Mouse (Mus musculus) stomach, embryonic 16.5 days (tissue): ENCODE measurements around the gene Mndal. TPM values are rescaled to one million over a fixed set of nuclear protein-coding genes. Genes with fewer than 3 reads are reported as not detected.
"Not testable (repeated sequence)": the region's sequence is repeated elsewhere in the genome, so short reads cannot be mapped to it uniquely, and the experiment has no call there.

ENCODE experiments used
- ATAC-seq: fragments of 200-750 bp; cut with Nextera tagmentation; 2 replicates; pipeline ENCODE4 v1.8.0; 2017; ENCODE audit warnings: moderate number of reproducible peaks, moderate TSS enrichment; ENCODE audit not compliant: insufficient read depth, low FRiP score
- H3K27ac ChIP-seq: fragments of 300-500 bp; sonication (generic); 2 replicates; pipeline ENCODE4 v1.5.1; 2014; ENCODE audit warnings: low read length
- H3K27me3 ChIP-seq: fragments of 300-500 bp; sonication (generic); 2 replicates; pipeline ENCODE4 v1.6.1; 2014; ENCODE audit warnings: low read length, control low read depth, mixed read lengths; ENCODE audit not compliant: control insufficient read depth, insufficient read depth
- H3K36me3 ChIP-seq: fragments of 300-500 bp; sonication (generic); 2 replicates; pipeline ENCODE4 v1.6.1; 2014; ENCODE audit warnings: low read length; ENCODE audit not compliant: control insufficient read depth, insufficient read depth
- H3K4me1 ChIP-seq: fragments of 300-500 bp; sonication (generic); 2 replicates; pipeline ENCODE4 v1.6.1; 2014; ENCODE audit warnings: low read length, control low read depth, mixed read lengths; ENCODE audit not compliant: control insufficient read depth, insufficient read depth
- H3K4me2 ChIP-seq: fragments of 300-500 bp; sonication (generic); 2 replicates; pipeline ENCODE4 v1.6.1; 2014; ENCODE audit warnings: low read depth, low read length, mixed read lengths
- H3K4me3 ChIP-seq: fragments of 300-500 bp; sonication (generic); replicated peaks from 2 replicates; pipeline ENCODE4 v1.5.1; 2014; ENCODE audit warnings: mild to moderate bottlenecking, low read length
- H3K9ac ChIP-seq: fragments of 300-500 bp; sonication (generic); 2 replicates; pipeline ENCODE4 v1.6.1; 2014; ENCODE audit warnings: low read length
- H3K9me3 ChIP-seq: fragments of 300-500 bp; sonication (generic); replicated peaks from 2 replicates; pipeline ENCODE4 v1.6.1; 2016; ENCODE audit warnings: low read length, control low read depth; ENCODE audit not compliant: control insufficient read depth
- WGBS: fragments of 180-500 bp; shearing (Covaris S2); extraction: QIAGEN DNeasy Blood & Tissue Kit; methylation state at CpG from one replicate; pipeline ENCODE4 v1.1.7; 2014; 5-methylcytosine and 5-hydroxymethylcytosine counted together
- polyA plus RNA-seq: library from polyadenylated mRNA; unstranded; fragments of >200 nt; fragmentation: Nextera tagmentation; extraction: Ambion mirVana; gene quantifications from 2 replicates; pipeline ENCODE4 v1.2.1, GENCODE M21; 2015

The Mndal gene
- polyA plus RNA-seq, 1 experiment from 2014 or later, result 5.4 TPM

DNA sequence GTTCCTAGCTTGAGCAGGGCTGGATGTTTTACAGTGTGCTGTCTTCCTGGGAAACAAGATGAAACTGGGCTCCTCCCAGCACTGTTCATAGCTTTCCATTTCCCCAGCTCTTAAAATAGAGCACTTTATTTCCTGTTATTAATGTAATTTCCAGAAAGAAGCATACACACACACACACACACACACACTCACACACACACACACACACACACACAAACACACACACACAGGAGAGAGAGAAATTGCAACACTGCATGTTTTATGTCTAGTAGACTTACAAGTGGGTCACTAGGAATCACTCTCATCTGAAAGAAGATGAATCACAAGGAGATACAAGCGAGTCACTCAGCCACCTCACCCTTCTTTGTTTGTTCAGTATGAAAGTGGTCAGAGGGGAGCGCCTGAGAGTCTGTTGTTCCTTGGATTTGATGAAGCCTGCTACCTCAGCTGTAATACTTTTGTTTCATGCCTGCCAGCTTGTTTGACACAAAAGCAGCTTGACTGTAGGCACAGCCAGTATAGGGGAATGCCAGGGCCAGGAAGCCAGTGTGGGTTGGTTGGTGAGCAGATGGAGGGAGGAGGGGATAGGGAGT, 139.5 kb downstream of the Mndal start:
- not testable (repeated sequence) for ATAC-seq, H3K4me1 ChIP-seq, H3K27me3 ChIP-seq, H3K36me3 ChIP-seq, H3K4me2 ChIP-seq, H3K9ac ChIP-seq, H3K27ac ChIP-seq, H3K9me3 ChIP-seq, H3K4me3 ChIP-seq
- 52% methylated on average over 2 of the region's 2 CpGs for WGBS

DNA sequence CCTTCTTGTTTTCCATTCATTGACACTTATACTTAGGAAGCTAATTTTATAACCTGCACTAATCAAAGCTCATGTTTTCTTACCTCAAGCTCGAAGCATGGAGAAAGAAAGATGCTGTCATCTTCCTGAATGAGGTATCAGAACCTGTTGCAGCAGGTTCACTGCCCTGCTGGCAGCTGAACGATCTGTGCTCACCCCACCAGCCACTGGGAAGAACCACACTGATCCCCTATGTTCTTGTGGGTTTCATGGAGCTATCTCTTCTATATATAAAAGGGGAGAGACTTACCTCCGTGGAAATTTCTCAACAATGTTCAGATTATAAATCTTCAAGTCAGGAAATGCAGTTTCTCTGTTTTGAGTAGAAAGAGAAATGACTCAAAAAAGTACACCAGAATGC, 140.1 kb downstream of the Mndal start:
- not testable (repeated sequence) for H3K4me3 ChIP-seq, H3K36me3 ChIP-seq, ATAC-seq, H3K4me2 ChIP-seq, H3K9ac ChIP-seq, H3K4me1 ChIP-seq, H3K27ac ChIP-seq, H3K9me3 ChIP-seq, H3K27me3 ChIP-seq
- WGBS, result 50% methylated on average over 3 of the region's 3 CpGs

DNA sequence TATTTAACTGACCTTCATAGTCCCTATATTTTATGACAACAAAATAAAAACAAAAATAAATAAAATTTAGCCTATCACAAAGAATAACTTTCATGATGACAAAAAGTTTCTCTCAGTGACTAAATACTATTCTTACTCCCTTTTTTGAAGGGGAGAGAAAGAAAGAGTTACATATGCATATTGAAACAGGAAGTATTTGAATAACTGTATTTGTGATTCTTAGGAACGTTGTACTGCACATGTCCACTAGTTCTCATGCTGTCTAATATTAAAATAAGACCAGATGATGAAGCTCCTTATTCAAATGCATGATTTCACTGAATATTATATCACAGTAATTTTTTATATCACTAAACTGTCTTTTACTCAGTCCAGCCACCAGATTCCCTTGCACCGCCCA, 140.5 kb downstream of the Mndal start:
- not testable (repeated sequence) for H3K4me1 ChIP-seq, H3K9ac ChIP-seq, H3K9me3 ChIP-seq, H3K27me3 ChIP-seq, H3K36me3 ChIP-seq, ATAC-seq, H3K4me2 ChIP-seq, H3K27ac ChIP-seq, H3K4me3 ChIP-seq
- WGBS, result 57% methylated on average over 2 of the region's 2 CpGs

Other genes starting within 250 kb of the Mndal start
- 1.1 and 1.4 TPM in 2 replicates for gene Ifi207, start 200.7 kb downstream of the Mndal start, polyA plus RNA-seq
- gene Ifi204, start 175.5 kb downstream of the Mndal start, polyA plus RNA-seq, result 4.7 and 4.8 TPM in 2 replicates
- 1.1 and 1.5 TPM in 2 replicates for gene Ifi211, start 29.4 kb downstream of the Mndal start, polyA plus RNA-seq
- 1.8 and 1.9 TPM in 2 replicates for gene Ifi203, start 181 bp upstream of the Mndal start, polyA plus RNA-seq
- 2.2 and 2.3 TPM in 2 replicates for gene Ifi202b, start 40.3 kb upstream of the Mndal start, polyA plus RNA-seq
- 0.44 and 0.81 TPM in 2 replicates for gene Ifi205, start 89.3 kb upstream of the Mndal start, polyA plus RNA-seq
- gene Olfr433, start 98.2 kb upstream of the Mndal start, polyA plus RNA-seq, result 0.04 TPM in 1 of 2 replicates, not detected in the other
- not detected in 2 replicates for gene Olfr432, start 106.7 kb upstream of the Mndal start, polyA plus RNA-seq
- gene Olfr430, start 124.1 kb upstream of the Mndal start, polyA plus RNA-seq, result not detected in 2 replicates
- gene Olfr429, start 141.8 kb upstream of the Mndal start, polyA plus RNA-seq, result not detected in 2 replicates
- gene Olfr427, start 154.4 kb upstream of the Mndal start, polyA plus RNA-seq, result not detected in 2 replicates
- not detected in 2 replicates for gene Olfr231, start 178.7 kb upstream of the Mndal start, polyA plus RNA-seq
- not detected in 2 replicates for gene Olfr424, start 189.0 kb upstream of the Mndal start, polyA plus RNA-seq
- gene Olfr420, start 213.1 kb upstream of the Mndal start, polyA plus RNA-seq, result not detected in 2 replicates
- gene Spta1, start 230.3 kb upstream of the Mndal start, polyA plus RNA-seq, result 1.5 and 2.4 TPM in 2 replicates